Mouse (Mus musculus): Measurements from ENCODE around the gene Pidd1.

- TF ChIP-seq POLR2A (IDR thresholded peaks at IDR 0.05; ENCODE audit: low read depth, low read length) (no peak), CTCF (IDR thresholded peaks at IDR 0.05; ENCODE audit: borderline replicate concordance, insufficient read depth, low read length) (no peak)
Observed at GRCm38 (mm10) chr7:141451928-141452327, 8.1 kb upstream of the Pidd1 start.
